Comparison of ENCODE assay signal across 26 mouse cellular contexts in genomic region chr2:154735416-154735815, GRCm38 (mm10). TPM values are rescaled to one million over a fixed set of nuclear protein-coding genes. Genes with fewer than 3 reads are reported as not detected.
"Had no signal": no experiment of that assay in that cellular context is flagged by ENCODE, and none has a peak within 500 bp of the region (broad histone marks: within the 10 kb centered on the region; RNA-seq: fewer than 3 reads in every experiment).

No protein-coding gene starts in this region.

- H3K27ac ChIP-seq: hindbrain, postnatal 0 days; left cerebral cortex, adult 2 months; liver, embryonic 13.5 days; neural tube, embryonic 12.5 days; stomach, postnatal 0 days had no signal

- H3K9me3 ChIP-seq: liver, embryonic 13.5 days; neural tube, embryonic 12.5 days had no signal

- H3K4me2 ChIP-seq: liver, embryonic 13.5 days; midbrain, embryonic 11.5 days; neural tube, embryonic 12.5 days had no signal

- H3K36me3 ChIP-seq: liver, embryonic 13.5 days; neural tube, embryonic 12.5 days had no signal

- DNase-seq: kidney, adult 8-10 months; kidney, postnatal 36 days; layer of hippocampus, postnatal 36 days; liver, embryonic 13.5 days; lung, adult 2 months; lung, postnatal 14 days; lung, postnatal 4 days; midbrain, embryonic 14.5 days; thymus, adult 2 months; thymus, postnatal 14 days; thymus, postnatal 4 days had no signal

- H3K27me3 ChIP-seq: neural tube, embryonic 12.5 days had no signal

- ATAC-seq: hindbrain, postnatal 0 days; inflammation-experienced regulatory T-cells, adult 6 months; intestine, embryonic 16.5 days had no signal

- H3K4me3 ChIP-seq: left cerebral cortex, adult 2 months; liver, embryonic 13.5 days; neural tube, embryonic 12.5 days had no signal

- H3K4me1 ChIP-seq: liver, embryonic 13.5 days had no signal

- H3K9ac ChIP-seq: liver, embryonic 13.5 days; neural tube, embryonic 12.5 days had no signal

RNA-seq across cellular contexts. Expression of gene Gm14214, which starts 34.4 kb away (rescaled TPM):
- polyA plus RNA-seq: hindbrain, postnatal 0 days; inflammation-experienced regulatory T-cells, adult 6 months; intestine, embryonic 16.5 days; limb, embryonic 14.5 days; liver, adult 2 months; liver, embryonic 13.5 days; liver, embryonic 16.5 days; lung, adult 2 months; lung, embryonic 16.5 days; midbrain, embryonic 11.5 days; midbrain, embryonic 14.5 days; midbrain, postnatal 0 days; neural tube, embryonic 12.5 days; small intestine, adult 2 months; spleen, adult 2 months; stomach, embryonic 14.5 days; stomach, postnatal 0 days; thymus, adult 2 months had no signal

RNA-seq across cellular contexts. Expression of gene a, which starts 55.8 kb away (rescaled TPM):
- polyA plus RNA-seq: inflammation-experienced regulatory T-cells, adult 6 months; intestine, embryonic 16.5 days; liver, adult 2 months; liver, embryonic 16.5 days; lung, adult 2 months; lung, embryonic 16.5 days; neural tube, embryonic 12.5 days; spleen, adult 2 months; stomach, embryonic 14.5 days had no signal
